Mouse (Mus musculus): ENCODE measurements at regions not wholly inside any gene's neighbourhood (a gene's known extent, or its start where the extent isn't known, plus 50 kb on each side); places are given as distances from the start of the nearest gene placed in this dataset.

DNA sequence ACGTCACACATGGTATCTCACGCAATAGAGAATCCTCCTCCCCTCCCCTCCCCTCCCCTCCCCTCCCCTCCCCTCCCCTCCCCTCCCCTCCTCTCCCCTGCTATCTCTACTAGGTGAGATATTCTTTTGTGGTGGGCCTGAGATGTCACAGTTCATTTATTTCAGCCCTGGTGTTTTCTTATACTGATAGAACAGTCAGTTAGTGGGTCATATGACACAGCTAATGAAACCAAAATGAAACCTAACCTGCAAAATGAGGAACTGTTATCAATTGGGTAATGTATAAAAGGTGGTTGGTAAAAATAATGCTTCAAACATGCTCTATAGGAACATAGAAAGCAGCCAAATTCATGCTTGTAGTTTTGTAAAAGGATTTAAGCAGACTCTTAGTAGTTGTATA lies 174.5 kb upstream of the Syt1 start:
- CTCF ChIA-PET = no interaction called here

GRCm38 (mm10) chr10:109180527-109180926 lies 169.7 kb upstream of the Syt1 start:
- CTCF ChIA-PET = interaction anchor here (0.7 kb wide), 1 partner anchor 26 kb away, joined by 3 read pairs; no protein-coding TSS in a partner anchor

- CTCF ChIA-PET = no interaction called here
Measured at GRCm38 (mm10) chr10:109160730-109161129, 149.9 kb upstream of the Syt1 start.

- CTCF ChIA-PET = no interaction called here
Measured at GRCm38 (mm10) chr10:109155768-109156167, 145.0 kb upstream of the Syt1 start.

- CTCF ChIA-PET = no interaction called here
Measured at GRCm38 (mm10) chr10:109140421-109140938, 129.7 kb upstream of the Syt1 start.

DNA sequence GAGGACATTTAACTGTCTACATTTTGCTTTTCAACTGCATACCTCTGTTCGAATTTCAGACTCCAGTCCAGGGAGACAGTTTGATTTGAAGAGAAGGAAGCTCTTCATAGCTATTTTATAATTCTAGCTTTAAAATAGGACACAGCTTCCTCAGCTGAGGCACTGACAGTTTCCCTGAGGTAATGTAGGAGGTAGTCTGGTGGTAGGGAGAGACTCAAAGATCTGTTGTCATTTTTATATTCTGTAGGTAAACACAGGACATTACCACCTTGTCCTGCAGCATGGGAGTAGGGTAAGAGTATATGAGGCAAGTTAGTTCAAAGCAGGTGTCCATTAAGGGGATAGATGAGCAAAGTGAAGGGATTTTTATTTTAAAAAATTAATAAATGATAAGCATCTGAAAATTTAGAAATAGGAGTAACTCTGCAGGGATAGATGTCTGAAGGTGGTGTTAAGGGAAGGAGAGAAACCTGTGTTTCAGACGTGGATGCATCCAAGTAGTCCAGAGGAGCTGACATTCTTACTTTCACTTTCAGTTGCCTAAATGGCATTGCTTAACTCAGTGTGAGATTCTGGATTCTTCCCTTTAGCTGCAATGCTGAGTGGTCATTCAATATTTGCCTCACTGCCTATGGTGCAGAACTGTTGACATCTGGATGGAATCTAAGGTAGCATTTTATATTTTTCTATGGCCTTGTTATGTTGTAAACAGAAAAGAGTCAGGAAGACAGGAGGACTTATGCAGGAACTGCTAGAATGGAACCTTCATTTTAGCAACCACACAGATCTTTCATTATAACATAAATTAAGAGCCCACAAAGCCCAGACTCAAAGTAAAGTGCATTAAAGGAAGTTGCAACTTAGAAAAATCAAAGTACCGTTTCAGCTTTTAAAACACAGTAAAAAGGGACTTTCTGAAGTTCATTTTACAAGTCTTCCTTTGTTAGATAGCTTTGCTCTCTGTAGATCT lies 126.3 kb upstream of the Syt1 start:
- CTCF ChIA-PET = no interaction called here

DNA sequence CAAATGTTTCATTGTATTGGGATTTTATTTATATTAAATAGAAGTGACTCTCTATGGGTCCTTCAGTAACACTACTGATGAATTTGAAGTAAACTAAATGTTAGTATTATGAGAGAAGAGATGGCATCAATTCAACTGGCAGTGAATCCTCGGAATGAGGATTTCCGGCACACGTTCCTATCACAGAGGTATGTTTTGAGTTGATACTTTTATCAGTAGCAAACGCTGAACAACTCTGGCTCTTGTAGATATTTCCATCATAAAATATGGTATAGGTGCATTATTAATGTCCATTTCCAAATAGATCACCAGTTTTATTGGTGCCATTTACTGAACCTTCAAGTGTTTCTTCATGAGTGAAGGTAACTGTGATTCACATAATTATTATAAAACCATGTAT lies 123.7 kb upstream of the Syt1 start:
- CTCF ChIA-PET = no interaction called here

GRCm38 (mm10) chr10:109132091-109132573 lies 121.3 kb upstream of the Syt1 start:
- CTCF ChIA-PET = no interaction called here

GRCm38 (mm10) chr10:109129552-109130110 lies 118.8 kb upstream of the Syt1 start:
- CTCF ChIA-PET = no interaction called here

- CTCF ChIA-PET = no interaction called here
Measured at GRCm38 (mm10) chr10:109129068-109129467, 118.3 kb upstream of the Syt1 start.

DNA sequence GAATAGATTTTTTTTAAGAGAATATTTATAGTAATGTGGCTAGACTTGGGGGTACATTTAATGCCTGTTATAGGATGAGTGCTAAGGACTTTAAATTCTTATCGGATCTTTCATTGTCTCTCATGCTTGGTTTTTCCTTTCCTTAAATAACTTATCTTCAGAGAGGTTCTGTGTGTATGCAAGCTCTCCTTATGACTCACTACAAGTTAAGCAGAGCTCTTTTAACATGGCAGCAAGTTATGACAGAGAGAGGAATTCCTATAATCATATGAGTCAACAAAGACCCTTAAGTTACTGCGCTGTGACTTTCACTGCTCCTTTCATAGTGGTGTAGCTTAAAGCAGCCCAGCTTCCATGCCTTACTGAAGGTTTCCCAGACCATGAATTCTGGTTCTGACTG lies 115.9 kb upstream of the Syt1 start:
- CTCF ChIA-PET = no interaction called here

GRCm38 (mm10) chr10:109117143-109117542 lies 106.4 kb upstream of the Syt1 start:
- CTCF ChIA-PET = interaction anchor here (0.6 kb wide), 1 partner anchor 564 kb away, joined by 3 read pairs; no protein-coding TSS in a partner anchor

GRCm38 (mm10) chr10:109115013-109115627 lies 104.3 kb upstream of the Syt1 start:
- CTCF ChIA-PET = no interaction called here

- CTCF ChIA-PET = no interaction called here
Measured at GRCm38 (mm10) chr10:109105781-109106180, 95.0 kb upstream of the Syt1 start.

DNA sequence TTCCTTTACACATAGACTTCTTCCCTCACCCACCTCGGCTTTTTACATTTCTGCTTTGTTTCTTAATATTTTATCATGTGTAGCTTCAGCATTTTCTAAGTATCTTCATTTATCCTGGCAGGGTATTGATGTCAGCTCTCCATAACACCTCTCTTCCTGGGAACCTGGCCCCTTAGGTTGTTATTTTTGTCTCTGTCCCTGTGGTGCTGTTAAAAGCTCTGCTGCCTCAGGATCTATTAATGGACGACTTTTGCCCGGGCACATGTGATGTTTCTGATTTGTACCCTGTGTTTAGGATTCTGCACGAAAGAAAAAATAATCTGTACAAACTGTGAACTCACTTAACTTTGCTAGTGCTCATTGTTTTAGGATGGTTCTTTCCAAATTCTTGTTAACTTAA lies 81.4 kb upstream of the Syt1 start:
- CTCF ChIA-PET = no interaction called here

DNA sequence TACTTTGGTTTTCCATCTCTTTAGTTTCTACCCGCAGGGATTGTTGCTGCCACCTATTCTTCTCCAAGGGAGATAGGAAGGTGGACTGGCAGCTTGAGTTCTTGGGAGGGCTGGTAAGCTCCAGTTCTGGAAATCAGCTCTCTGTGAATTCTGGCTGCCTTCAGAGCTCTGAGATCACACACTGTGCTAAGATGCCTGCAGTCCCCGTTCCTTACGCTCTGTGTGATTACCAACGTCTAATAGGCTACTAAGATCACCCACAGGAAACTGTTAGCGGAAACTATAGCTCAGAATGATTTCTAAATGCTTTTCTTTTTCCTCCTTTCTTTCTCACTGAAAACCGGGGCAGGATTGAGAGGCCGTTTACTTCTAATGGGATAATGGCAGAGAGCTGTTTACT lies 69.0 kb upstream of the Syt1 start:
- CTCF ChIA-PET = no interaction called here

GRCm38 (mm10) chr10:109074218-109074617 lies 63.4 kb upstream of the Syt1 start:
- CTCF ChIA-PET = no interaction called here

Data from spleen, embryonic (tissue).